Mouse (Mus musculus) MEL (cell line): ENCODE data around the gene 1810010D01Rik. TPM values are rescaled to one million over a fixed set of nuclear protein-coding genes. Genes with fewer than 3 reads are reported as not detected.

Experiments
- DNase-seq: peaks from one replicate; pipeline ENCODE4 v3.0.0; 2011; ENCODE audit warnings: low read depth, low spot score
- H3K27ac ChIP-seq: 2 replicates; pipeline ENCODE4 v1.5.1; 2012; ENCODE audit warnings: low read depth, mild to moderate bottlenecking, control low read depth, low read length, moderate library complexity; ENCODE audit not compliant: control insufficient read depth
- H3K27me3 ChIP-seq, 2 experiments: fragments of 150-350 bp in 1 of 2; sonication (generic) in 1 of 2; 2 replicates each; pipeline ENCODE4 v1.6.1; 2012; ENCODE audit warnings: low read length in 2 of 2, mild to moderate bottlenecking in 2 of 2, improper control_type of control experiment in 1 of 2, moderate library complexity in 1 of 2; ENCODE audit not compliant: insufficient read depth in 2 of 2, control insufficient read depth in 1 of 2
- H3K36me3 ChIP-seq, 2 experiments: 2 replicates each; pipeline ENCODE4 v1.6.1; 2012 to 2014; ENCODE audit warnings: low read length in 2 of 2, improper control_type of control experiment in 1 of 2, inconsistent platforms in 1 of 2, mild to moderate bottlenecking in 1 of 2; ENCODE audit not compliant: insufficient read depth in 2 of 2, control insufficient read depth in 1 of 2
- H3K4me1 ChIP-seq, 2 experiments: fragments of 150-350 bp in 1 of 2; sonication (generic) in 1 of 2; 2 replicates each; pipeline ENCODE4 v1.6.1; 2012; ENCODE audit warnings: low read length in 2 of 2, improper control_type of control experiment in 1 of 2, mild to moderate bottlenecking in 1 of 2; ENCODE audit not compliant: insufficient read depth in 2 of 2, control insufficient read depth in 1 of 2
- H3K4me3 ChIP-seq, 2 experiments: fragments of 150-350 bp in 1 of 2; sonication (generic) in 1 of 2; 2 replicates each; pipeline ENCODE4 v1.5.1; 2012; ENCODE audit warnings: low read depth in 2 of 2, low read length in 2 of 2, mild to moderate bottlenecking in 2 of 2, moderate library complexity in 2 of 2, control low read depth in 1 of 2, improper control_type of control experiment in 1 of 2; ENCODE audit not compliant: control insufficient read depth in 1 of 2, insufficient read depth in 1 of 2
- H3K79me2 ChIP-seq: 2 replicates; pipeline ENCODE4 v1.6.1; 2012; ENCODE audit warnings: mild to moderate bottlenecking, low read length, moderate library complexity; ENCODE audit not compliant: control insufficient read depth, poor library complexity, insufficient read depth
- H3K9ac ChIP-seq: 2 replicates; pipeline ENCODE4 v1.6.1; 2012; ENCODE audit warnings: low read depth, mild to moderate bottlenecking, control low read depth, low read length, moderate library complexity; ENCODE audit not compliant: control insufficient read depth, poor library complexity, severe bottlenecking
- H3K9me3 ChIP-seq: fragments of 150-350 bp; sonication (generic); replicated peaks from 2 replicates; pipeline ENCODE4 v1.6.1; 2012; ENCODE audit warnings: mild to moderate bottlenecking, low read length, improper control_type of control experiment, moderate library complexity; ENCODE audit not compliant: insufficient read depth
- BHLHE40 ChIP-seq: IDR thresholded peaks from 2 replicates; pipeline ENCODE4 v1.6.1; 2012; ENCODE audit warnings: low read depth, mild to moderate bottlenecking, inconsistent platforms, low read length, improper control_type of control experiment, borderline replicate concordance
- CHD1 ChIP-seq: IDR thresholded peaks from 2 replicates; pipeline ENCODE4 v1.6.1; 2012; ENCODE audit warnings: low read depth, mild to moderate bottlenecking, inconsistent platforms, low read length, improper control_type of control experiment
- CHD2 ChIP-seq: IDR thresholded peaks from 2 replicates; pipeline ENCODE4 v1.6.1; 2011; ENCODE audit warnings: low read length, improper control_type of control experiment
- CTCF ChIP-seq, 3 experiments: IDR thresholded peaks in 2 of 3; conservative IDR thresholded peaks in 1 of 3; 2 replicates each; pipeline ENCODE4 v1.5.1; 2011 to 2012; ENCODE audit warnings: low read length in 3 of 3, low read depth in 2 of 3, mild to moderate bottlenecking in 2 of 3, improper control_type of control experiment in 1 of 3, inconsistent platforms in 1 of 3, mixed read lengths in 1 of 3, moderate library complexity in 1 of 3; ENCODE audit not compliant: control insufficient read depth in 1 of 3, insufficient read depth in 1 of 3, poor library complexity in 1 of 3, severe bottlenecking in 1 of 3
- E2F4 ChIP-seq: IDR thresholded peaks from 2 replicates; pipeline ENCODE4 v1.6.1; 2011; ENCODE audit warnings: low read depth, low read length, improper control_type of control experiment, borderline replicate concordance
- ELF1 ChIP-seq: IDR thresholded peaks from 2 replicates; pipeline ENCODE4 v1.6.1; 2014; ENCODE audit warnings: low read depth, mild to moderate bottlenecking, inconsistent platforms, low read length, improper control_type of control experiment, moderate library complexity
- ETS1 ChIP-seq: IDR thresholded peaks from 2 replicates; pipeline ENCODE4 v1.6.1; 2012; ENCODE audit warnings: low read depth, mild to moderate bottlenecking, inconsistent platforms, low read length, improper control_type of control experiment, moderate library complexity
- HCFC1 ChIP-seq: IDR thresholded peaks from 2 replicates; pipeline ENCODE4 v1.6.1; 2012; ENCODE audit warnings: low read depth, mild to moderate bottlenecking, inconsistent platforms, low read length, improper control_type of control experiment, moderate library complexity
- JUND ChIP-seq: IDR thresholded peaks from 2 replicates; pipeline ENCODE4 v1.6.1; 2011; ENCODE audit warnings: low read depth, mild to moderate bottlenecking, improper control_type of control experiment, low read length
- KAT2A ChIP-seq: conservative IDR thresholded peaks from 2 replicates; pipeline ENCODE4 v1.6.1; 2012; ENCODE audit warnings: low read depth, low read length, improper control_type of control experiment, inconsistent platforms
- MEF2A ChIP-seq: IDR thresholded peaks from 2 replicates; pipeline ENCODE4 v1.6.1; 2014; ENCODE audit warnings: low read depth, mild to moderate bottlenecking, inconsistent platforms, low read length, improper control_type of control experiment; ENCODE audit not compliant: poor library complexity, insufficient replicate concordance, severe bottlenecking; ENCODE audit errors: extremely low read depth
- MXI1 ChIP-seq: IDR thresholded peaks from 2 replicates; pipeline ENCODE4 v1.6.1; 2011; ENCODE audit warnings: mild to moderate bottlenecking, low read depth, low read length, improper control_type of control experiment
- MYC ChIP-seq: IDR thresholded peaks from 2 replicates; pipeline ENCODE4 v1.6.1; 2011; ENCODE audit warnings: low read depth, mild to moderate bottlenecking, low read length, improper control_type of control experiment, moderate library complexity
- NELFE ChIP-seq: IDR thresholded peaks from 2 replicates; pipeline ENCODE4 v1.6.1; 2011; ENCODE audit warnings: low read depth, low read length, improper control_type of control experiment
- NRF1 ChIP-seq: IDR thresholded peaks from 2 replicates; pipeline ENCODE4 v1.6.1; 2014; ENCODE audit warnings: low read depth, mild to moderate bottlenecking, inconsistent platforms, low read length, improper control_type of control experiment, moderate library complexity; ENCODE audit not compliant: poor library complexity, insufficient read depth, severe bottlenecking
- POLR2A ChIP-seq, 2 experiments: IDR thresholded peaks; 2 replicates each; pipeline ENCODE4 v1.6.1; 2011 to 2012; ENCODE audit warnings: low read length in 2 of 2, mild to moderate bottlenecking in 2 of 2, control low read depth in 1 of 2, improper control_type of control experiment in 1 of 2, low read depth in 1 of 2, moderate library complexity in 1 of 2; ENCODE audit not compliant: control insufficient read depth in 1 of 2, insufficient read depth in 1 of 2, poor library complexity in 1 of 2
- POLR2AphosphoS5 ChIP-seq: IDR thresholded peaks from 2 replicates; pipeline ENCODE4 v1.6.1; 2012; ENCODE audit warnings: low read depth, borderline replicate concordance, mild to moderate bottlenecking, inconsistent platforms, low read length, moderate library complexity, mixed read lengths
- RAD21 ChIP-seq: IDR thresholded peaks from 2 replicates; pipeline ENCODE4 v1.6.1; 2011; ENCODE audit warnings: mild to moderate bottlenecking, low read depth, low read length, improper control_type of control experiment
- RCOR1 ChIP-seq: IDR thresholded peaks from 2 replicates; pipeline ENCODE4 v1.6.1; 2012; ENCODE audit warnings: low read depth, mild to moderate bottlenecking, inconsistent platforms, low read length, improper control_type of control experiment
- SIN3A ChIP-seq: IDR thresholded peaks from 2 replicates; pipeline ENCODE4 v1.6.1; 2012; ENCODE audit warnings: low read length, improper control_type of control experiment, inconsistent platforms
- SMC3 ChIP-seq: IDR thresholded peaks from 2 replicates; pipeline ENCODE4 v1.6.1; 2011; ENCODE audit warnings: low read depth, low read length, improper control_type of control experiment
- UBTF ChIP-seq: IDR thresholded peaks from 2 replicates; pipeline ENCODE4 v1.6.1; 2012; ENCODE audit warnings: low read depth, mild to moderate bottlenecking, inconsistent platforms, low read length, improper control_type of control experiment, moderate library complexity, borderline replicate concordance; ENCODE audit not compliant: insufficient read depth
- USF2 ChIP-seq, 2 experiments: IDR thresholded peaks; 2 replicates each; pipeline ENCODE4 v1.6.1; 2011 to 2012; ENCODE audit warnings: improper control_type of control experiment in 2 of 2, low read length in 2 of 2, borderline replicate concordance in 1 of 2, inconsistent platforms in 1 of 2, low read depth in 1 of 2, mild to moderate bottlenecking in 1 of 2; ENCODE audit not compliant: insufficient read depth in 1 of 2
- ZKSCAN1 ChIP-seq: IDR thresholded peaks from 2 replicates; pipeline ENCODE4 v1.6.1; 2012; ENCODE audit warnings: low read depth, mild to moderate bottlenecking, inconsistent platforms, low read length, improper control_type of control experiment, moderate library complexity
- ZMIZ1 ChIP-seq: IDR thresholded peaks from 2 replicates; pipeline ENCODE4 v1.6.1; 2012; ENCODE audit warnings: low read depth, mild to moderate bottlenecking, inconsistent platforms, low read length, improper control_type of control experiment, moderate library complexity
- ZNF384 ChIP-seq: IDR thresholded peaks from 2 replicates; pipeline ENCODE4 v1.6.1; 2012; ENCODE audit warnings: low read depth, mild to moderate bottlenecking, inconsistent platforms, low read length, improper control_type of control experiment
- polyA plus RNA-seq, 2 experiments: library from polyadenylated mRNA; stranded (reverse) in 1 of 2; unstranded in 1 of 2; fragments of >175 nt in 1 of 2; fragments of >200 nt in 1 of 2; gene quantifications; 2 replicates each; pipeline versions ENCODE4 v1.2.1 to v1.2.4; 2012; ENCODE audit warnings: low replicate concordance in 2 of 2, low read depth in 1 of 2; ENCODE audit not compliant: insufficient read length in 2 of 2, insufficient read depth in 1 of 2, missing spikeins in 1 of 2
- total RNA-seq: library from RNA; depleted of rRNA; stranded (reverse); fragments of 300-350 nt; gene quantifications from 2 replicates; pipeline ENCODE4 v1.2.3, GENCODE M21; 2012

1810010D01Rik gene
- total and polyA plus RNA-seq, 3 experiments: not detected

DNA sequence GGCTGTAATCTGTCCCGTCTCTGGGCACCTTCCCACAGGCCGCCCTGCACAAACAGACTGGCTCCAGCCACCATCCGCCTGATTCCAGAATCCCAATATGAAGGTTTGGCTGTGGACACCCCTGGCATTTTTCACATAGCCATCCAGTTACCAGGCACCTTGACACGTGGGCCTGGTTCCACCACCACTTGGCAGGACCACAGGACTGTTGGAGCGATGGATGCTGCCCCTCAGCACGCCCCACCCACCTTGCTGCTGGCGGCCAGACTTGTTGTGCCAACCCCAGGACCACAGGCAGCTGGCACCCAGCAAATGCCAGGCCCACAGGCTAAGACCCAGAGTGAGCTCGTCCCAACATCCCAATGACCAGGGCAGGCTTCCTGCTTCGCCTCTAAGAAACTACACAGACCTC lies 11.5 kb upstream of the 1810010D01Rik start:
- Histone ChIP-seq H3K79me2 (no peaks in the 10 kb centered on the region), H3K27me3 (no peaks in the 10 kb centered on the region)

DNA sequence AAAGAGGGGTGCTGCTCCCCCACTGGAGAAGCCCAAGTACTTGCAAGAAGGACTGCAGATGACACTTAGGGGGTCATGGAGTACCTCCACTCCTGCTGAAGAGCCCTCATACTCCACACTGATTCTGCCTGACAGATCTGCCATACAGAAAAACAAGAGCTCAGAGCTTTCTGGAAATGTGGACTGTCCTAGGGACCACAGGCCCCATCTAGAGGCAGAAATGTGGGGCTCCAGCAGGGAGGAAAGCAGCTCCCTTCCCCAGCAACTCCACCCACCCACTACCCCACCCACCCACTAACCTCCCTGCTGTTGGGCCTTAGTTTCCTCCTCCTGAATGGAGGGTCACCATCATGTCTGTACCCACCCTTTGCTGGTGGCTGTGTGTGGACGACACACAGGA lies 8.7 kb upstream of the 1810010D01Rik start:
- Histone ChIP-seq H3K4me3 (no peak overlapping the region), H3K9ac (no peak overlapping the region), H3K27ac (no peak overlapping the region), H3K9me3 (no peaks in the 10 kb centered on the region), H3K36me3 (no peaks in the 10 kb centered on the region), H3K79me2 (no peaks in the 10 kb centered on the region), H3K27me3 (no peaks in the 10 kb centered on the region), H3K4me1 (no peaks in the 10 kb centered on the region)
- DNase-seq: no peak
- TF ChIP-seq CHD1: no peak
- TF ChIP-seq MXI1: no peak
- TF ChIP-seq ETS1: no peak
- no peak for TF ChIP-seq RAD21
- TF ChIP-seq UBTF: no peak
- no peak for TF ChIP-seq USF2 (IDR thresholded peaks at IDR 0.05; ENCODE audit: borderline replicate concordance in 1 of 2, insufficient read depth in 1 of 2, low read depth in 1 of 2, low read length in 2 of 2)
- TF ChIP-seq MEF2A: no peak
- no peak for TF ChIP-seq SMC3
- TF ChIP-seq E2F4: no peak
- TF ChIP-seq BHLHE40: no peak
- TF ChIP-seq SIN3A: no peak

More for the DNA sequence above, 11.5 kb upstream of the 1810010D01Rik start:
- H3K9ac ChIP-seq: no peak overlapping the region
- no peak overlapping the region for H3K4me3 ChIP-seq
- no peak for DNase-seq
- no peaks in the 10 kb centered on the region for H3K36me3 ChIP-seq
- TF ChIP-seq POLR2A (IDR thresholded peaks at IDR 0.05; ENCODE audit: control insufficient read depth in 1 of 2, insufficient read depth in 1 of 2, low read depth in 1 of 2, low read length in 2 of 2, poor library complexity in 1 of 2): no peak
- TF ChIP-seq, all 39 proteins: peak for 0
- Histone ChIP-seq H3K9me3 (no peaks in the 10 kb centered on the region), H3K4me1 (no peaks in the 10 kb centered on the region), H3K27ac (no peak overlapping the region)

DNA sequence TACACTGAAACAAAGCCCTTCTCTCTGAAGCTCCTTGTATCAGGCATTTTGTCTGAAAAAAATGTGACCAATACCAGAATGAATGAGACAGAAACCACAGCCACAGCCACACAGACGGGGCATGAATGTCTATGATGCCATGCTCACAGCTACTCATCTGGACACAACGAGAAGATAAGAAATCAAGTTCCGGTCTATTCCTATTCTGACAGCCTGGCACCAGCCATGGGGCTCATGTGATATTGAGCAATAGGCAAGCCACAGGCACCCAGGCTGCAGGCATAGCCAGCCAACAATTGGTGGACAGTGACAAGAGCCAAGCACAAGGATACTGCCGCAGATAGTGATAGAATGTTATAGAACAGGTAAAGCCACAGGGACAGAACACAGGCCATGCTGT lies 7.6 kb upstream of the 1810010D01Rik start:
- DNase-seq: no peak
- Histone ChIP-seq H3K9me3 (no peaks in the 10 kb centered on the region), H3K4me1 (no peaks in the 10 kb centered on the region), H3K27me3 (no peaks in the 10 kb centered on the region), H3K9ac (no peak overlapping the region), H3K4me3 (no peak overlapping the region), H3K36me3 (no peaks in the 10 kb centered on the region), H3K79me2 (no peaks in the 10 kb centered on the region), H3K27ac (no peak overlapping the region)
- no peak for TF ChIP-seq CTCF (IDR thresholded peaks at IDR 0.05 in 2 of 3, conservative IDR thresholded peaks at IDR 0.05 in 1 of 3; ENCODE audit: control insufficient read depth in 1 of 3, insufficient read depth in 1 of 3, low read depth in 2 of 3, low read length in 3 of 3, poor library complexity in 1 of 3, severe bottlenecking in 1 of 3)
- TF ChIP-seq HCFC1: no peak
- TF ChIP-seq MYC: no peak
- TF ChIP-seq POLR2AphosphoS5: no peak
- TF ChIP-seq RAD21: no peak
- no peak for TF ChIP-seq ETS1
- no peak for TF ChIP-seq NRF1
- no peak for TF ChIP-seq KAT2A
- no peak for TF ChIP-seq NELFE
- no peak for TF ChIP-seq ZNF384
- no peak for TF ChIP-seq ELF1
- no peak for TF ChIP-seq CHD1
- TF ChIP-seq RCOR1: no peak
- no peak for TF ChIP-seq CHD2
- TF ChIP-seq ZMIZ1: no peak
- TF ChIP-seq ZKSCAN1: no peak
- TF ChIP-seq JUND: no peak
- TF ChIP-seq BHLHE40: no peak
